Mouse (Mus musculus) small intestine, adult 2 months (tissue): ENCODE data around the gene Sez6l2. TPM values are rescaled to one million over a fixed set of nuclear protein-coding genes. Genes with fewer than 3 reads are reported as not detected.
"Not testable (repeated sequence)": the region's sequence is repeated elsewhere in the genome, so short reads cannot be mapped to it uniquely, and the experiment has no call there.

Experiments
- H3K27ac ChIP-seq: fragments of 200-500 bp; 2 replicates; pipeline ENCODE4 v1.5.1; 2012; ENCODE audit warnings: low read depth, low read length, control low read depth, inconsistent platforms; ENCODE audit not compliant: insufficient read depth
- H3K27me3 ChIP-seq: fragments of 200-500 bp; 2 replicates; pipeline ENCODE4 v1.6.1; 2012; ENCODE audit warnings: mild to moderate bottlenecking, moderate library complexity, low read length, inconsistent platforms; ENCODE audit not compliant: control insufficient read depth, insufficient read depth
- H3K36me3 ChIP-seq: fragments of 200-500 bp; 2 replicates; pipeline ENCODE4 v1.6.1; 2012; ENCODE audit warnings: mild to moderate bottlenecking, low read length, control low read depth, inconsistent platforms; ENCODE audit not compliant: control insufficient read depth, insufficient read depth
- H3K4me1 ChIP-seq: fragments of 200-500 bp; 2 replicates; pipeline ENCODE4 v1.6.1; 2012; ENCODE audit warnings: low read length, inconsistent platforms, mixed read lengths; ENCODE audit not compliant: control insufficient read depth, insufficient read depth, insufficient read length
- H3K4me3 ChIP-seq: fragments of 200-500 bp; 2 replicates; pipeline ENCODE4 v1.5.1; 2012; ENCODE audit warnings: low read depth, mild to moderate bottlenecking, control low read depth, inconsistent platforms, low read length, moderate library complexity
- CTCF ChIP-seq: fragments of 200-500 bp; IDR thresholded peaks from 2 replicates; pipeline ENCODE4 v1.5.1; 2012; ENCODE audit warnings: low read depth, mild to moderate bottlenecking, control low read depth, inconsistent platforms, low read length, moderate library complexity, mixed read lengths; ENCODE audit not compliant: insufficient replicate concordance, insufficient read length; ENCODE audit errors: extremely low read depth
- POLR2A ChIP-seq: fragments of 200-500 bp; IDR thresholded peaks from 2 replicates; pipeline ENCODE4 v1.6.1; 2012; ENCODE audit warnings: low read depth, mild to moderate bottlenecking, control low read depth, inconsistent platforms, low read length, moderate library complexity
- WGBS: fragments of 180-500 bp; shearing (Covaris S2); methylation state at CpG from one replicate; pipeline ENCODE4 v1.1.7; 2018; 5-methylcytosine and 5-hydroxymethylcytosine counted together
- polyA plus RNA-seq: library from polyadenylated mRNA; depleted of rRNA; stranded (reverse); fragments of >200 nt; gene quantifications from 2 replicates; pipeline ENCODE4 v1.2.3, GENCODE M21; 2012; rRNA removed

Gene Sez6l2
- 1.3 and 2.6 TPM in 2 replicates for polyA plus RNA-seq

GRCm38 (mm10) chr7:126949793-126950646 lies at the start of gene Sez6l2:
Gene Sez6l2 (plus strand): TSS chr7:126950563.
- no peak for TF ChIP-seq CTCF
- no peak for TF ChIP-seq POLR2A
- WGBS, result 2% methylated on average over 42 of the region's 42 CpGs
- peaks cover 19% of the 10 kb centered on the region for H3K27me3 ChIP-seq

DNA sequence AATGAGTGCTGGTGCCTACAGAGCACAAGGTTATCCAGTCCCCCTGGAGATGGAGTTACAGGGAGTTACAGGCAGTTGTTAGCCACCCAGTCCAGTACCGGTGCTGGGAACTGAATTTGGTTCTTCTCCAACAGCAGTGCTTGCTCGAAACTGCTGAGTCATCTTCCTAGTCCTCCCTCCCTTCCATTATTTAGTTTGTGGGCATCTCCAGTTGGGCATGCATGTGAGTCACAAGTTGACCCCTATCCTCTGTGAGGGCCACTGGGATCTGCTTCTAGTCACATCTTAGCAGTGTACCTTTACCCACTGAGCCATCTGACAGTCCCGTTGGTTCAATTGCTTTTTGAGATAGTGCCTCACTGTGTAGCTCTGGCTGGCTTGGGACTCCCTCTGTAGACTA lies 44.8 kb upstream of the Sez6l2 start:
- Histone ChIP-seq H3K4me3 (no peak overlapping the region), H3K36me3 (no peaks in the 10 kb centered on the region), H3K27ac (no peak overlapping the region), H3K4me1 (no peaks in the 10 kb centered on the region), H3K27me3 (no peaks in the 10 kb centered on the region)
- WGBS, result 48% methylated on average over 3 of the region's 3 CpGs
- TF ChIP-seq POLR2A (no peak), CTCF (no peak)

More at GRCm38 (mm10) chr7:126949793-126950646, at the start of gene Sez6l2:
- Histone ChIP-seq H3K27ac (no peak within 1 kb of the TSS), H3K36me3 (peaks cover 3% of the 10 kb centered on the region; the same call in 1 of the 2 replicates), H3K4me3 (peak within 1 kb of the TSS; percentile 62), H3K4me1 (peaks cover 7% of the 10 kb centered on the region)

GRCm38 (mm10) chr7:126914844-126915243 lies 35.5 kb upstream of the Sez6l2 start:
- Histone ChIP-seq H3K27ac (no peak overlapping the region), H3K4me3 (no peak overlapping the region), H3K36me3 (no peaks in the 10 kb centered on the region), H3K27me3 (no peaks in the 10 kb centered on the region), H3K4me1 (no peaks in the 10 kb centered on the region)
- TF ChIP-seq CTCF, result no peak
- no peak for TF ChIP-seq POLR2A
- 46% methylated on average over 3 of the region's 3 CpGs for WGBS

- not testable (repeated sequence) for H3K27ac ChIP-seq, H3K36me3 ChIP-seq, H3K27me3 ChIP-seq, H3K4me3 ChIP-seq
- H3K4me1 ChIP-seq, result peaks cover 12% of the 10 kb centered on the region; the same call in 1 of the 2 replicates
- 45% methylated on average over 4 of the region's 4 CpGs for WGBS
These were observed 32.0 kb upstream of the Sez6l2 start for GRCm38 (mm10) chr7:126918356-126918755.

GRCm38 (mm10) chr7:126919973-126920372 lies 30.4 kb upstream of the Sez6l2 start:
- H3K27ac ChIP-seq, result no peak overlapping the region
- no peak for TF ChIP-seq POLR2A
- no peak for TF ChIP-seq CTCF
- 85% methylated on average over 4 of the region's 4 CpGs for WGBS
- no peaks in the 10 kb centered on the region for H3K36me3 ChIP-seq
- H3K27me3 ChIP-seq, result no peaks in the 10 kb centered on the region
- H3K4me1 ChIP-seq, result peaks cover 12% of the 10 kb centered on the region; the same call in 1 of the 2 replicates
- H3K4me3 ChIP-seq, result no peak overlapping the region

DNA sequence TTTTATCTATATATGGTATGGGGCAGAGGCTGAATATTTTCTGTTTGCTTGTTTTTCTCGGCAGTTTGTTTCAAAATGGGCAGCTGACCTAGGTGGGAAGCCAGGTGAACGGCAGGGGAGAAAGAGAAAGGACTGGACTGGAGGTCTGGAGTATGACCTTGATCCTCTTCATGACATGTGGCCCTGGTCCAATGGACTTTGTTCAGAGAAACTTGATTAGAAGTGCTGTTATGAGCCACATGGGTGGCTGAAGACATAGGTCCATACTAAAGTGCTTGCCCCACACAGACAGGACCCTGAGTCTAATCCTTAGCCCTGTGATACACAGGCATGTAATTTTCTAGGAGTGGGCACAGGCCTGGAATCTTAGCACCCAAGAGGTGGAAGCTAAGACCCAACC lies 28.8 kb upstream of the Sez6l2 start:
- Histone ChIP-seq H3K36me3 (no peaks in the 10 kb centered on the region), H3K27ac (peak overlapping the region; percentile 68), H3K27me3 (no peaks in the 10 kb centered on the region), H3K4me1 (peaks cover 12% of the 10 kb centered on the region; the same call in 1 of the 2 replicates), H3K4me3 (no peak overlapping the region)
- WGBS, result 29% methylated on average over 2 of the region's 2 CpGs
- TF ChIP-seq CTCF (no peak), POLR2A (no peak)

DNA sequence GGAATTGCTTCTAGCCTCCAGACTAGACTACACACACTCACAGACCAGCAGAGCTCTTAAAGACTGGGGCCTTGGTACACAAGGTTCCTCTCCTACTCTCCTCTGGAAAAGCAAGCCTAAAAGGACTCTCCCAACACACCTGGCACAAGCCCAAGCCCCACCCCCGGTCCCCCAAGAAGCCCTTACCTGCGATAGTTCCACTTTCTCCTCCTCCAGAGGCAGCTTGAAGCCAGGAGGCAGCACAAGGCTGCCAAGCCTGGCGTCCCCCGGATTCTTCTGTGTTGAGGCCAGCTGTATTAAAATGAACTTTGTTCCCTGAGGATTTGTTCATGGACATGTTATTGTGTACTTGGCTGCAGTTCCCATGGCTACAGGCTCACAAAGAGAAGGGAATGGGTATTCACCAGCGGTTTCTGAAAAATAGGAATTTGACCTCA lies 27.7 kb upstream of the Sez6l2 start, which contains the start of gene Tmem219:
Gene Tmem219 (minus strand): TSS at position 294 of the 437 bp plus-strand sequence.
- no peak for TF ChIP-seq CTCF
- no peak for TF ChIP-seq POLR2A
- 15% methylated on average over 5 of the region's 5 CpGs for WGBS
- Histone ChIP-seq H3K4me3 (peak within 1 kb of the TSS; percentile 40), H3K27me3 (no peaks in the 10 kb centered on the region), H3K4me1 (peaks cover 12% of the 10 kb centered on the region; the same call in 1 of the 2 replicates), H3K36me3 (no peaks in the 10 kb centered on the region), H3K27ac (peak within 1 kb of the TSS; percentile 68)
